Comparison of ENCODE assay signal across 8 mouse cellular contexts in the genomic region with DNA sequence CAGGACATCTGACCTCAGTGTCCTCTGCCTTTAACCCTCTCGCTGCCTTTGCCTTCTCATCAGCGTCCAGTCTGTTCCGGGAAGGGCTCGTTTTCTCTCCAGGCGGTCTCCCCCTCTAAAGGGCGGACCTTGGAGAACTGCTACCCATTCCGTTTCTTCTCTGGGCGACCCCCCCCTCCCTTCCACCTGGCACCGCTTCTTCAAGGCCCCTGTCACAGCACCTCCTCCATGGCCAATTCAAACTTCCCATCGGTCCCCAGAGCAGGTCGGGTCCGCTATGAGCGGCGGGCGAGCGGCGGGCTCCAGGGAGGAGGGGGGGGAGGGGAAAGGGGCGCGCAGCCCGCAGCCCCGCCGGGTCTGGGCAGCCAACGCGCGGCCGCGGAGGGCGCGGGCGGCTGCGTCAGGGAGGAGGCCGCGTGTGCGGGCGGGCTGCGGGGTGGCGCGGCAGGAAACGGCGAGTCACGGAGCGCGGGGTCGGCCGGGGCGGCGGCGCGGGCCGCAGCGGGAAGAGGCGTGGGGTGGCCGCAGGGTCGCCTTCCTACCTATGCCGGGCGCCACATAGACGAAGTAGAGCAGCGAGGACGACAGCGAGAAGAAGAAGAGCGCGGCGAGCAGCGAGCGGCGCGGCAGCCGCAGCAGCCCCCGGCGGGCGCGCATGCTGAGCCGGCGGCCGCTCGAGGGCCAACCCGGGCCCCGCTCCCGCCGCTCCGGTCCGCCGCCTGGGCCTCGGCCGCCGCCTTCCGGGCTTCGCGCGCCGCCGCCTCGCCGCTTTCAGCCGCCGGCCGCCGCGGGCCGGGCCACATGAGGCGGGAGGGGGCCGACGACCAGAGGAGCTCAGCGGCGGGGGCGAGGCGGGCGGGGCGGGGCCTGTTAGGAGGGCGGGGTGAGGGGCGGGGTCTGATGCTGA. TPM values are rescaled to one million over a fixed set of nuclear protein-coding genes. Genes with fewer than 3 reads are reported as not detected.
DNase-seq lines count a peak whose midpoint lies in the region; ATAC-seq and TF ChIP-seq lines count a peak whose summit lies in the region.

A gene (minus strand): TSS at position 808 of the 907 bp plus-strand sequence.

- no peak for TF ChIP-seq CTCF in hindbrain, postnatal 0 days (IDR thresholded peaks at IDR 0.05; ENCODE audit: low read depth)

- no peaks in the 10 kb centered on the region for H3K36me3 ChIP-seq in forebrain, embryonic 16.5 days (ENCODE audit: control insufficient read depth, insufficient read depth)
- H3K36me3 ChIP-seq in hindbrain, postnatal 0 days (ENCODE audit: insufficient read depth, low read length): no peaks in the 10 kb centered on the region
- no peaks in the 10 kb centered on the region for H3K36me3 ChIP-seq in limb, embryonic 15.5 days
- H3K36me3 ChIP-seq in neural tube, embryonic 13.5 days: no peaks in the 10 kb centered on the region

- H3K9me3 ChIP-seq in forebrain, embryonic 16.5 days (ENCODE audit: control insufficient read depth, low read length): no peaks in the 10 kb centered on the region
- H3K9me3 ChIP-seq in hindbrain, postnatal 0 days (ENCODE audit: low read length): no peaks in the 10 kb centered on the region
- H3K9me3 ChIP-seq in limb, embryonic 15.5 days: no peaks in the 10 kb centered on the region
- no peaks in the 10 kb centered on the region for H3K9me3 ChIP-seq in neural tube, embryonic 13.5 days

- H3K27me3 ChIP-seq in forebrain, embryonic 16.5 days (replicated peaks; ENCODE audit: control insufficient read depth, insufficient read depth, low read length): no peaks in the 10 kb centered on the region
- no peaks in the 10 kb centered on the region for H3K27me3 ChIP-seq in hindbrain, postnatal 0 days (ENCODE audit: insufficient read depth, low read length)
- H3K27me3 ChIP-seq in limb, embryonic 15.5 days: no peaks in the 10 kb centered on the region
- peaks cover 12% of the 10 kb centered on the region for H3K27me3 ChIP-seq in neural tube, embryonic 13.5 days

- H3K4me2 ChIP-seq in forebrain, embryonic 16.5 days (ENCODE audit: low read length): peak within 1 kb of the TSS; percentile 84
- peak within 1 kb of the TSS; percentile 71 for H3K4me2 ChIP-seq in hindbrain, postnatal 0 days (ENCODE audit: low read depth, low read length)
- H3K4me2 ChIP-seq in limb, embryonic 15.5 days: peak within 1 kb of the TSS; percentile 87
- H3K4me2 ChIP-seq in neural tube, embryonic 13.5 days: peak within 1 kb of the TSS; percentile 65

- H3K9ac ChIP-seq in forebrain, embryonic 16.5 days (replicated peaks; ENCODE audit: low read depth, low read length): peak within 1 kb of the TSS; percentile 75
- H3K9ac ChIP-seq in hindbrain, postnatal 0 days (replicated peaks; ENCODE audit: low read length): peak within 1 kb of the TSS; percentile 84
- H3K9ac ChIP-seq in limb, embryonic 15.5 days: peak within 1 kb of the TSS; percentile 72
- H3K9ac ChIP-seq in neural tube, embryonic 13.5 days: peak within 1 kb of the TSS; percentile 92

- H3K4me1 ChIP-seq in brown adipose tissue, adult 24 weeks (ENCODE audit: control insufficient read depth, insufficient read depth, insufficient read length, low read length): peaks cover 7% of the 10 kb centered on the region
- peaks cover 26% of the 10 kb centered on the region for H3K4me1 ChIP-seq in forebrain, embryonic 16.5 days (replicated peaks; ENCODE audit: control insufficient read depth, insufficient read depth, low read length)
- H3K4me1 ChIP-seq in hindbrain, postnatal 0 days (ENCODE audit: insufficient read depth, low read length): no peaks in the 10 kb centered on the region
- peaks cover 18% of the 10 kb centered on the region for H3K4me1 ChIP-seq in limb, embryonic 15.5 days
- peaks cover 38% of the 10 kb centered on the region for H3K4me1 ChIP-seq in neural tube, embryonic 13.5 days (replicated peaks)

- DNase-seq in right cerebral cortex, adult 18-20 months: peak; percentile 39
- DNase-seq in right cerebral cortex, postnatal 36 days (ENCODE audit: low spot score in 2 of 2): no peak
- DNase-seq in hindbrain, postnatal 0 days (ENCODE audit: low spot score): peak; percentile 66
- DNase-seq in T-cell, adult 2 months (ENCODE audit: low spot score): no peak

- peak within 1 kb of the TSS; percentile 35; the same call in 1 of the 2 replicates for H3K27ac ChIP-seq in brown adipose tissue, adult 24 weeks (replicated peaks; ENCODE audit: low read depth, low read length)
- peak within 1 kb of the TSS; percentile 68 for H3K27ac ChIP-seq in forebrain, embryonic 16.5 days (ENCODE audit: low read length)
- peak within 1 kb of the TSS; percentile 89 for H3K27ac ChIP-seq in hindbrain, postnatal 0 days
- peak within 1 kb of the TSS; percentile 85 for H3K27ac ChIP-seq in limb, embryonic 15.5 days
- H3K27ac ChIP-seq in neural tube, embryonic 13.5 days (replicated peaks): peak within 1 kb of the TSS; percentile 92

- under 1% methylated on average over 85 of the region's 111 CpGs for WGBS in forebrain, embryonic 16.5 days
- WGBS in hindbrain, postnatal 0 days: 2% methylated on average over 69 of the region's 111 CpGs
- WGBS in limb, embryonic 15.5 days: under 1% methylated on average over 68 of the region's 111 CpGs
- WGBS in neural tube, embryonic 13.5 days: 1% methylated on average over 57 of the region's 111 CpGs

- ATAC-seq in forebrain, embryonic 16.5 days: peak; percentile 15
- ATAC-seq in hindbrain, postnatal 0 days: peak; percentile 15
- no peak for ATAC-seq in limb, embryonic 15.5 days (ENCODE audit: insufficient number of reproducible peaks, low FRiP score, low TSS enrichment, low read depth)
- peak; percentile 61 for ATAC-seq in neural tube, embryonic 13.5 days (ENCODE audit: low read depth)

- peak within 1 kb of the TSS; percentile 65 for H3K4me3 ChIP-seq in brown adipose tissue, adult 24 weeks (ENCODE audit: insufficient read depth, low read depth, low read length)
- H3K4me3 ChIP-seq in forebrain, embryonic 16.5 days (replicated peaks; ENCODE audit: low read length): peak within 1 kb of the TSS; percentile 70
- peak within 1 kb of the TSS; percentile 68 for H3K4me3 ChIP-seq in hindbrain, postnatal 0 days (ENCODE audit: low read length)
- peak within 1 kb of the TSS; percentile 84 for H3K4me3 ChIP-seq in limb, embryonic 15.5 days
- H3K4me3 ChIP-seq in neural tube, embryonic 13.5 days: peak within 1 kb of the TSS; percentile 80

RNA-seq across cellular contexts. Expression of the gene that starts here (rescaled TPM):
- polyA plus RNA-seq in brown adipose tissue, adult 24 weeks (2012; ENCODE audit: insufficient read depth, insufficient read length, missing spikeins): 3.8 and 6.7 TPM in 2 replicates
- 9.9 and 12.5 TPM in 2 replicates for polyA plus RNA-seq in forebrain, embryonic 16.5 days (2015; fragmentation: Nextera tagmentation; extraction: Ambion mirVana)
- total RNA-seq in hindbrain, postnatal 0 days (2014; rRNA removed): 60.5 and 67.5 TPM in 2 replicates
- polyA plus RNA-seq in hindbrain, postnatal 0 days (2015; fragmentation: Nextera tagmentation; extraction: Ambion mirVana): 28.9 and 31.5 TPM in 2 replicates
- 11.2 and 14.8 TPM in 2 replicates for polyA plus RNA-seq in limb, embryonic 15.5 days (2015; fragmentation: Nextera tagmentation; extraction: Ambion mirVana)
- 21.6 and 22.2 TPM in 2 replicates for polyA plus RNA-seq in neural tube, embryonic 13.5 days (2015; fragmentation: Nextera tagmentation; extraction: Ambion mirVana)

Comparison
In these comparisons a context has a peak if more than half of its experiments do, and no peak if none do; other contexts are left out.
1. DNase-seq: peak in right cerebral cortex, adult 18-20 months (single experiment) and hindbrain, postnatal 0 days (single experiment); none in right cerebral cortex, postnatal 36 days (0 of 2) and T-cell, adult 2 months (single experiment).
2. H3K27ac ChIP-seq: peak in every context shown above with its lines; median percentile 92 in neural tube, embryonic 13.5 days; 89 in hindbrain, postnatal 0 days; 85 in limb, embryonic 15.5 days; 68 in forebrain, embryonic 16.5 days; 35 in brown adipose tissue, adult 24 weeks.
3. Peak in every context shown above with its lines, with median percentiles within 50 percentile points of each other: H3K4me3 ChIP-seq, H3K4me2 ChIP-seq and H3K9ac ChIP-seq.